Mouse (Mus musculus): ENCODE data around the gene Gcnt1. TPM values are rescaled to one million over a fixed set of nuclear protein-coding genes. Genes with fewer than 3 reads are reported as not detected.

Gcnt1 gene
- polyA plus RNA-seq, 1 experiment = 4.6 TPM

DNA sequence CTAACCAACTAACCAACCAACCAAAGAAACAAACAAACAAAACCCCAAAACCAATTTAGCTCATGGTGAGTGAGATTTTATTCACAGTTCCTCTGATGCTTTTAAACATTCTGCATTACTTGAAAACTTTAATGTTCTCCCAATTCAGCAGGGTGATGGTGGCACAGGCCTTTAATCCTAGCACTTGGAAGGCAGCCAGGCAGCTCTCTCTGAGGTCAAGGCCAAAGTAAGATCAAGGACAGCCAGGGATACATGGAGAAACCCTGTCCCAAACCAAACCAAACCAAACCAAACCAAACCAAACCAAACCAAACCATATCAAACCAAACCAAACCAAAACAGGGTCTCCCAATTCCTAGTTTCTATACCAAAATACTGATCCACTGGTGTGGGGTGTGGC is 6.2 kb upstream of the Gcnt1 start:
- H3K4me1 ChIP-seq (ENCODE audit: control insufficient read depth, insufficient read depth, low read length) = no peaks in the 10 kb centered on the region
- no peak overlapping the region for H3K4me3 ChIP-seq (ENCODE audit: insufficient read depth, low read length)
- H3K27ac ChIP-seq (ENCODE audit: insufficient read depth, low read length) = no peak overlapping the region
- TF ChIP-seq POLR2A (IDR thresholded peaks at IDR 0.05; ENCODE audit: low read depth, low read length) (no peak), CTCF (IDR thresholded peaks at IDR 0.05; ENCODE audit: borderline replicate concordance, insufficient read depth, low read length) (no peak)

- no peak overlapping the region for H3K27ac ChIP-seq (ENCODE audit: insufficient read depth, low read length)
- TF ChIP-seq CTCF (IDR thresholded peaks at IDR 0.05; ENCODE audit: borderline replicate concordance, insufficient read depth, low read length) = no peak
- TF ChIP-seq POLR2A (IDR thresholded peaks at IDR 0.05; ENCODE audit: low read depth, low read length) = no peak
Observed at GRCm38 (mm10) chr19:17369581-17369980, 3.1 kb downstream of the Gcnt1 start.

DNA sequence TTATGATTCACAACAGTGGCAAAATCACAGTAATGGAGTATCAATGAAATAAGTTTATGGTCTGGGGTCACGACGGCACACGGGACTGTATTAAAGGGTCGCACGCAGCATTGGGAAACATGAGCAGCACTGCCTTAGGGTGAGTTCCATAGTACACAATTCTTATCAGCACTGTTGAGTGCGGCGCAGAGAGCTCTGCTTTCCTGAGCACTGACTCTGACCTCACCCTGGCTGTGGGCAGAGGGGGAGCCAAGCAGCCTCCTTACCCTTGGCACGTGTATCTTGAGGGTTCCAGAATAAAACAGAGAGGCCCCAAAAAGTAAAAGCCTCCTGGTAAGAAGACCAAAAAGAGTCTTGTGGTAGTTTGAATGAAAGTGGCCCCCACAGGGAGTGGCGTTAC is 4.1 kb downstream of the Gcnt1 start:
- TF ChIP-seq POLR2A (IDR thresholded peaks at IDR 0.05; ENCODE audit: low read depth, low read length) (no peak), CTCF (IDR thresholded peaks at IDR 0.05; ENCODE audit: borderline replicate concordance, insufficient read depth, low read length) (no peak)
- Histone ChIP-seq H3K4me1 (ENCODE audit: control insufficient read depth, insufficient read depth, low read length) (no peaks in the 10 kb centered on the region), H3K27ac (ENCODE audit: insufficient read depth, low read length) (no peak overlapping the region), H3K4me3 (ENCODE audit: insufficient read depth, low read length) (no peak overlapping the region)

More at GRCm38 (mm10) chr19:17369581-17369980, 3.1 kb downstream of the Gcnt1 start:
- H3K4me1 ChIP-seq (ENCODE audit: control insufficient read depth, insufficient read depth, low read length) = no peaks in the 10 kb centered on the region
- no peak overlapping the region for H3K4me3 ChIP-seq (ENCODE audit: insufficient read depth, low read length)

DNA sequence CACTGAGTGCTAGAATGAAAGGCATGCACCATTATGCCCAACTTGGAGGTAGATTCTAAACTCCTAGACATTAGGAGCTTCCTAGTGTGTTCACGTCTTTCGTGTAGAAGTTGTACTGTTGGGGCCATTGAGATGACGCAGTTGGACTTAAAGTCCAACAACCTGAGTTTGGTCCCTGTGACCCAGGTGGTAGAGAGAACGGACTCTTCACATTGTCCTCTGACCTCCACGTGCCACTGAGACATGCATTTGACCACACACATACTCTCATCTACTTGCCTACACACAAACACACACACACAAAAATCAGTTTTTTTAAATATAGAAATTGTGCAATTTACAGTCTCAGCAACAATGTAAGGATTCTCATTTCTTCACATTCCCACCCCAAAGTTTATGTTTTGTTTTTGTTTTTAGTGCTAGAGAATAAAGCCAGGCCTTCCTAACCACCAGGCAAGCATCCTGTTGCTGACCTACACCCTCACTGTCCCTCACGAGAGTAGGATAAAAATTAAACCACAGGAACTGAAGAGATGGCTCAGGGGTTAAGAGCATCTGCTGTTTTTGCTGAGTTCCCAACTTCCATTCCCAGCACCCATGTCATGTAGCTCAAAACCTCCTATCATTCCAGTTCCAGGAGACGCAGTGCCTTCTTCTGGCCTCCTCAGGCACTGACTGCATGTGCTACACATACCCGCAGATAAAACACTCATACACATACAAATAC is 6.1 kb downstream of the Gcnt1 start:
- Histone ChIP-seq H3K27ac (ENCODE audit: insufficient read depth, low read length) (no peak overlapping the region), H3K4me3 (ENCODE audit: insufficient read depth, low read length) (no peak overlapping the region), H3K4me1 (ENCODE audit: control insufficient read depth, insufficient read depth, low read length) (no peaks in the 10 kb centered on the region)
- TF ChIP-seq CTCF (IDR thresholded peaks at IDR 0.05; ENCODE audit: borderline replicate concordance, insufficient read depth, low read length) (no peak), POLR2A (IDR thresholded peaks at IDR 0.05; ENCODE audit: low read depth, low read length) (no peak)

DNA sequence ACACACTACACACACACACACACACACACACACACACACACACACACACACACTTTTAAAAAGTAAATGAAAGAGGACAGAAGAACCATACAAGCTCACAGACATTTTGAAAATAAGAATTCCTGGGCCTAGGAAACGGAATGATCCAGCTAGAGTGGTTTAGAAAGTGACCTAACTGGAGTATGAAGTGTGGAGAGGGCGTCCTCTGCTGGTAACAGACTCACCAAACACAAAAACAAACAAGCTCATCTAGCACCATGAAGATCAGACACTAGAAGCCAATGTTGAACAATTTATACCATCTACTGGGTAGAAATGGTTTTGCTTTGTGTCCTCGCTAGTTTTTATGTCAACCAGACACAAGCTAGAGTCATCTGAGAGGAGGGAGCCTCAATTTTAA is 7.9 kb downstream of the Gcnt1 start:
- TF ChIP-seq CTCF (IDR thresholded peaks at IDR 0.05; ENCODE audit: borderline replicate concordance, insufficient read depth, low read length) (no peak), POLR2A (IDR thresholded peaks at IDR 0.05; ENCODE audit: low read depth, low read length) (no peak)
- no peak overlapping the region for H3K4me3 ChIP-seq (ENCODE audit: insufficient read depth, low read length)
- no peaks in the 10 kb centered on the region for H3K4me1 ChIP-seq (ENCODE audit: control insufficient read depth, insufficient read depth, low read length)
- H3K27ac ChIP-seq (ENCODE audit: insufficient read depth, low read length) = no peak overlapping the region

GRCm38 (mm10) chr19:17361181-17361580 is 11.5 kb downstream of the Gcnt1 start:
- TF ChIP-seq POLR2A (IDR thresholded peaks at IDR 0.05; ENCODE audit: low read depth, low read length) (no peak), CTCF (IDR thresholded peaks at IDR 0.05; ENCODE audit: borderline replicate concordance, insufficient read depth, low read length) (no peak)
- Histone ChIP-seq H3K4me1 (ENCODE audit: control insufficient read depth, insufficient read depth, low read length) (no peaks in the 10 kb centered on the region), H3K27ac (ENCODE audit: insufficient read depth, low read length) (no peak overlapping the region), H3K4me3 (ENCODE audit: insufficient read depth, low read length) (no peak overlapping the region)

- no peak overlapping the region for H3K27ac ChIP-seq (ENCODE audit: insufficient read depth, low read length)
- H3K4me3 ChIP-seq (ENCODE audit: insufficient read depth, low read length) = no peak overlapping the region
- no peaks in the 10 kb centered on the region for H3K4me1 ChIP-seq (ENCODE audit: control insufficient read depth, insufficient read depth, low read length)
- TF ChIP-seq POLR2A (IDR thresholded peaks at IDR 0.05; ENCODE audit: low read depth, low read length) (no peak), CTCF (IDR thresholded peaks at IDR 0.05; ENCODE audit: borderline replicate concordance, insufficient read depth, low read length) (no peak)
Observed at GRCm38 (mm10) chr19:17359315-17359890, 13.2 kb downstream of the Gcnt1 start.

- Histone ChIP-seq H3K4me1 (ENCODE audit: control insufficient read depth, insufficient read depth, low read length) (no peaks in the 10 kb centered on the region), H3K4me3 (ENCODE audit: insufficient read depth, low read length) (no peak overlapping the region), H3K27ac (ENCODE audit: insufficient read depth, low read length) (no peak overlapping the region)
- TF ChIP-seq POLR2A (IDR thresholded peaks at IDR 0.05; ENCODE audit: low read depth, low read length) (no peak), CTCF (IDR thresholded peaks at IDR 0.05; ENCODE audit: borderline replicate concordance, insufficient read depth, low read length) (no peak)
Observed at GRCm38 (mm10) chr19:17357391-17357790, 15.3 kb downstream of the Gcnt1 start.

DNA sequence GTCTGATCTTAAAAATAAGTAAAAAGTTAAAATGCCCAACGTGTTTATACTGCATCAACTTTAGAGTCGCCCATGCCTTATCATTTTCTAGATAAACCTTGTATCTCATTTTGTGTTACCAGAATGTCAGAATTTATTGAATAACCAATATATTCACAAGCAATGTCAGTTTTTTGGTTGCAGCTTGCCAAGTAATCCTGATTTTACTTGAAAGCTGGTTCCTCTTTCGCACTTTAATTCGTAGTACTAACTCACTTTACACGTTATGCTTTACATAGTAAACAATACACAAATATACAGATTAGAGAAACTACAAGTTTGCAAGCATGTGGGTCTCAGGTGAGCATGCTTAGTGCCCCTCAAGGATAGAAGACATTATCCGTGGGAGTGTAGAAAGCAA is 15.7 kb downstream of the Gcnt1 start:
- TF ChIP-seq CTCF (IDR thresholded peaks at IDR 0.05; ENCODE audit: borderline replicate concordance, insufficient read depth, low read length) = no peak
- no peak for TF ChIP-seq POLR2A (IDR thresholded peaks at IDR 0.05; ENCODE audit: low read depth, low read length)
- Histone ChIP-seq H3K4me1 (ENCODE audit: control insufficient read depth, insufficient read depth, low read length) (no peaks in the 10 kb centered on the region), H3K27ac (ENCODE audit: insufficient read depth, low read length) (no peak overlapping the region), H3K4me3 (ENCODE audit: insufficient read depth, low read length) (no peak overlapping the region)
